Mouse (Mus musculus) embryonic facial prominence, embryonic 11.5 days (tissue): ENCODE measurements around the gene Klf8. TPM values are rescaled to one million over a fixed set of nuclear protein-coding genes. Genes with fewer than 3 reads are reported as not detected.
"Not testable (repeated sequence)": the region's sequence is repeated elsewhere in the genome, so short reads cannot be mapped to it uniquely, and the experiment has no call there.

Experiments
- ATAC-seq: fragments of 200-750 bp; cut with Nextera tagmentation; replicated peaks from 2 replicates; pipeline ENCODE4 v1.8.0; 2017; ENCODE audit warnings: low read depth; ENCODE audit not compliant: insufficient number of reproducible peaks, low FRiP score, low TSS enrichment
- DNase-seq: peaks from one replicate; pipeline ENCODE4 v3.0.0-alpha.2; 2015; ENCODE audit warnings: low spot score
- H3K27ac ChIP-seq: fragments of 300-500 bp; sonication (generic); replicated peaks from 2 replicates; pipeline ENCODE4 v1.5.1; 2014; ENCODE audit warnings: mild to moderate bottlenecking, low read depth, low read length, control low read depth
- H3K27me3 ChIP-seq: fragments of 300-500 bp; sonication (generic); 2 replicates; pipeline ENCODE4 v1.6.1; 2014; ENCODE audit warnings: mild to moderate bottlenecking, low read length, moderate library complexity, mixed read lengths; ENCODE audit not compliant: control insufficient read depth, insufficient read depth
- H3K36me3 ChIP-seq: fragments of 300-500 bp; sonication (generic); replicated peaks from 2 replicates; pipeline ENCODE4 v1.6.1; 2014; ENCODE audit warnings: low read depth, mild to moderate bottlenecking, low read length, moderate library complexity, mixed read lengths; ENCODE audit not compliant: control insufficient read depth, insufficient read depth
- H3K4me1 ChIP-seq: fragments of 300-500 bp; sonication (generic); 2 replicates; pipeline ENCODE4 v1.6.1; 2014; ENCODE audit warnings: low read length, mixed read lengths; ENCODE audit not compliant: control insufficient read depth, insufficient read depth
- H3K4me2 ChIP-seq: fragments of 300-500 bp; sonication (generic); 2 replicates; pipeline ENCODE4 v1.6.1; 2014; ENCODE audit warnings: low read depth, mild to moderate bottlenecking, control low read depth, low read length, moderate library complexity
- H3K4me3 ChIP-seq: fragments of 300-500 bp; sonication (generic); 2 replicates; pipeline ENCODE4 v1.5.1; 2014; ENCODE audit warnings: low read depth, low read length, control low read depth
- H3K9ac ChIP-seq: fragments of 300-500 bp; sonication (generic); replicated peaks from 2 replicates; pipeline ENCODE4 v1.6.1; 2014; ENCODE audit warnings: mild to moderate bottlenecking, control low read depth, low read length
- H3K9me3 ChIP-seq: fragments of 300-500 bp; sonication (generic); replicated peaks from 2 replicates; pipeline ENCODE4 v1.6.1; 2016; ENCODE audit warnings: mild to moderate bottlenecking, low read length, inconsistent platforms, mixed read lengths; ENCODE audit not compliant: control insufficient read depth
- WGBS: fragments of 180-500 bp; shearing (Covaris S2); extraction: QIAGEN DNeasy Blood & Tissue Kit; methylation state at CpG from one replicate; pipeline ENCODE4 v1.1.7; 2014; 5-methylcytosine and 5-hydroxymethylcytosine counted together
- polyA plus RNA-seq: library from polyadenylated mRNA; unstranded; fragments of >200 nt; fragmentation: Nextera tagmentation; extraction: Ambion mirVana; gene quantifications from 2 replicates; pipeline ENCODE4 v1.2.1, GENCODE M21; 2014

The Klf8 gene
- 1.9 TPM in 2 replicates for polyA plus RNA-seq

- Histone ChIP-seq H3K27ac (no peak within 1 kb of the TSS), H3K9ac (peak within 1 kb of the TSS; percentile 22), H3K4me3 (peak within 1 kb of the TSS; percentile 35), H3K27me3 (no peaks in the 10 kb centered on the region), H3K4me1 (no peaks in the 10 kb centered on the region), H3K36me3 (no peaks in the 10 kb centered on the region), H3K9me3 (no peaks in the 10 kb centered on the region), H3K4me2 (peak within 1 kb of the TSS; percentile 36)
- 16% methylated on average over 16 of the region's 17 CpGs for WGBS
- peak; percentile 18 for DNase-seq
- peak; percentile 76; the same call in 1 of the 2 replicates for ATAC-seq
These were observed at the start of gene Klf8 for GRCm38 (mm10) chrX:153237304-153237919. Gene Klf8 (plus strand): TSS chrX:153237466.

GRCm38 (mm10) chrX:153199185-153199584, 38.1 kb upstream of the Klf8 start:
- H3K9me3 ChIP-seq, H3K4me2 ChIP-seq, ATAC-seq, H3K4me3 ChIP-seq, H3K27ac ChIP-seq, H3K27me3 ChIP-seq, H3K4me1 ChIP-seq, H3K9ac ChIP-seq, H3K36me3 ChIP-seq: not testable (repeated sequence)
- peak; percentile 0 for DNase-seq
- WGBS: 83% methylated on average over 2 of the region's 2 CpGs

- Histone ChIP-seq H3K4me2 (no peak overlapping the region), H3K9ac (no peak overlapping the region), H3K27ac (no peak overlapping the region), H3K36me3 (no peaks in the 10 kb centered on the region), H3K9me3 (no peaks in the 10 kb centered on the region), H3K4me3 (no peak overlapping the region), H3K27me3 (no peaks in the 10 kb centered on the region), H3K4me1 (no peaks in the 10 kb centered on the region)
- 77% methylated on average over 1 of the region's 1 CpGs for WGBS
- ATAC-seq (no peak), DNase-seq (no peak)
These were observed 26.2 kb upstream of the Klf8 start for GRCm38 (mm10) chrX:153211101-153211500.

GRCm38 (mm10) chrX:153231240-153231639, 6.0 kb upstream of the Klf8 start:
- WGBS: 63% methylated on average over 2 of the region's 2 CpGs
- no peak overlapping the region for H3K27ac ChIP-seq
- H3K9me3 ChIP-seq: no peaks in the 10 kb centered on the region
- H3K4me3 ChIP-seq: no peak overlapping the region
- H3K27me3 ChIP-seq: no peaks in the 10 kb centered on the region
- no peak overlapping the region for H3K4me2 ChIP-seq
- DNase-seq (no peak), ATAC-seq (no peak)
- no peaks in the 10 kb centered on the region for H3K4me1 ChIP-seq
- H3K36me3 ChIP-seq: no peaks in the 10 kb centered on the region
- no peak overlapping the region for H3K9ac ChIP-seq

GRCm38 (mm10) chrX:153233255-153233654, 4.0 kb upstream of the Klf8 start:
- H3K9ac ChIP-seq: no peak overlapping the region
- no peaks in the 10 kb centered on the region for H3K9me3 ChIP-seq
- no peak overlapping the region for H3K4me2 ChIP-seq
- no peak overlapping the region for H3K4me3 ChIP-seq
- DNase-seq: no peak
- H3K36me3 ChIP-seq: no peaks in the 10 kb centered on the region
- H3K4me1 ChIP-seq: no peaks in the 10 kb centered on the region
- 13% methylated on average over 10 of the region's 10 CpGs for WGBS
- H3K27me3 ChIP-seq: no peaks in the 10 kb centered on the region
- no peak for ATAC-seq
- no peak overlapping the region for H3K27ac ChIP-seq

GRCm38 (mm10) chrX:153237920-153238504, 746 bp downstream of the Klf8 start:
- no peaks in the 10 kb centered on the region for H3K36me3 ChIP-seq
- ATAC-seq: peak; percentile 90
- H3K27ac ChIP-seq: no peak overlapping the region
- WGBS: 22% methylated on average over 22 of the region's 23 CpGs
- peak; percentile 44 for DNase-seq
- H3K4me3 ChIP-seq: peak overlapping the region; percentile 35
- H3K4me2 ChIP-seq: peak overlapping the region; percentile 36
- no peaks in the 10 kb centered on the region for H3K27me3 ChIP-seq
- no peaks in the 10 kb centered on the region for H3K9me3 ChIP-seq
- H3K9ac ChIP-seq: peak overlapping the region; percentile 22
- H3K4me1 ChIP-seq: no peaks in the 10 kb centered on the region

- Histone ChIP-seq H3K4me1 (no peaks in the 10 kb centered on the region), H3K36me3 (no peaks in the 10 kb centered on the region), H3K27ac (no peak overlapping the region), H3K27me3 (no peaks in the 10 kb centered on the region), H3K9ac (no peak overlapping the region), H3K4me2 (no peak overlapping the region), H3K4me3 (no peak overlapping the region), H3K9me3 (no peaks in the 10 kb centered on the region)
- DNase-seq (no peak), ATAC-seq (no peak)
- WGBS: 63% methylated on average over 1 of the region's 1 CpGs
These were observed 17.0 kb downstream of the Klf8 start for GRCm38 (mm10) chrX:153254256-153254655.

- H3K4me3 ChIP-seq: no peak overlapping the region
- WGBS: 80% methylated on average over 2 of the region's 2 CpGs
- DNase-seq: no peak
- no peak overlapping the region for H3K27ac ChIP-seq
- no peaks in the 10 kb centered on the region for H3K27me3 ChIP-seq
- no peaks in the 10 kb centered on the region for H3K36me3 ChIP-seq
- ATAC-seq: no peak
- no peak overlapping the region for H3K4me2 ChIP-seq
- H3K9me3 ChIP-seq: no peaks in the 10 kb centered on the region
- H3K9ac ChIP-seq: no peak overlapping the region
- H3K4me1 ChIP-seq: no peaks in the 10 kb centered on the region
These were observed 18.2 kb downstream of the Klf8 start for GRCm38 (mm10) chrX:153255504-153255903.
